Mouse (Mus musculus) C2C12 (cell line): Measurements from ENCODE around the gene Psmd4.

Source experiments
- CTCF ChIP-seq: IDR thresholded peaks from one replicate; pipeline ENCODE4 v1.5.1; 2011; ENCODE audit not compliant: control insufficient read depth, insufficient read depth, insufficient read length
- FOSL1 ChIP-seq: IDR thresholded peaks from one replicate; pipeline ENCODE4 v1.8.0; 2011; ENCODE audit warnings: mild to moderate bottlenecking, low read length; ENCODE audit not compliant: poor library complexity, insufficient read depth, severe bottlenecking
- MAX ChIP-seq: IDR thresholded peaks from one replicate; pipeline ENCODE4 v1.6.1; 2011; ENCODE audit warnings: mild to moderate bottlenecking, control low read depth
- MYOD1 ChIP-seq: IDR thresholded peaks from one replicate; pipeline ENCODE4 v1.6.1; 2011; ENCODE audit warnings: low read depth; ENCODE audit not compliant: control insufficient read depth, insufficient read length
- USF1 ChIP-seq: IDR thresholded peaks from one replicate; pipeline ENCODE4 v1.6.1; 2011; ENCODE audit warnings: low read depth, mild to moderate bottlenecking, control low read depth, moderate library complexity

DNA sequence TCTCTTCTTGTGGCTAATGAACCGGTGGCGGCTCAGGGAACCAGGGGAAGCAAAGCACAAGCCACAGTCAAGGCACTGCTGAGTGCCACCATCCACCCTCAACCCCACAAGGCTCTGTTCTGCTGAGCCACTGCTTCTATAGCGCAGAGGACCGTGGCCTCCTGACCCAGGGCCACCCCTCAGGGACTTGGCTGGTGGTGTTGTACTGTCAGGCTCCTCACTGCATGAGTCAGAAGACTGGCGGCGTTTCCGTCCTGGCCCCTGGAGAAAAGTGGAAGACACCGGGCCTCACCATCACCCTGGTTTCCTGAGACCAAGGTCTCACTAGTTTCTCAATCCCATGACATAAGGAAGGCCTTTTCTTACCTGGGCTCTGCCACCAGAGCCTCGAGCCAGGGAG lies 34.7 kb downstream of the Psmd4 start:
- no peak for TF ChIP-seq CTCF
- TF ChIP-seq MAX, result no peak
- TF ChIP-seq USF1, result no peak
- no peak for TF ChIP-seq FOSL1
- no peak for TF ChIP-seq MYOD1
